Mouse (Mus musculus): ENCODE data around the gene Bcl11a.
"Not testable (repeated sequence)": the region's sequence is repeated elsewhere in the genome, so short reads cannot be mapped to it uniquely, and the experiment has no call there.

Gene Bcl11a

GRCm38 (mm10) chr11:24116582-24117318 lies 38.9 kb downstream of the Bcl11a start:
- in situ Hi-C loops (cut with MboI; ENCODE audit: low pct_unique_long_range_greater_than_20kb in 1 of 2, low sequenced_read_pairs in 2 of 2, unreplicated experiment in 1 of 2): no loop called here

GRCm38 (mm10) chr11:24121136-24121535 lies 43.3 kb downstream of the Bcl11a start:
- in situ Hi-C loops (cut with MboI; ENCODE audit: low pct_unique_long_range_greater_than_20kb in 1 of 2, low sequenced_read_pairs in 2 of 2, unreplicated experiment in 1 of 2): no loop called here

GRCm38 (mm10) chr11:24122899-24123298 lies 45.0 kb downstream of the Bcl11a start:
- in situ Hi-C loops (cut with MboI; ENCODE audit: low pct_unique_long_range_greater_than_20kb in 1 of 2, low sequenced_read_pairs in 2 of 2, unreplicated experiment in 1 of 2): no loop called here

- in situ Hi-C loops (cut with MboI; ENCODE audit: low pct_unique_long_range_greater_than_20kb in 1 of 2, low sequenced_read_pairs in 2 of 2, unreplicated experiment in 1 of 2): no loop called here
These were observed 46.1 kb downstream of the Bcl11a start for GRCm38 (mm10) chr11:24123991-24124390.

GRCm38 (mm10) chr11:24125098-24125497 lies 47.2 kb downstream of the Bcl11a start:
- in situ Hi-C loops (cut with MboI; ENCODE audit: low pct_unique_long_range_greater_than_20kb in 1 of 2, low sequenced_read_pairs in 2 of 2, unreplicated experiment in 1 of 2): no loop called here

GRCm38 (mm10) chr11:24128001-24128400 lies 50.1 kb downstream of the Bcl11a start:
- in situ Hi-C loops (cut with MboI; ENCODE audit: low pct_unique_long_range_greater_than_20kb in 1 of 2, low sequenced_read_pairs in 2 of 2, unreplicated experiment in 1 of 2): no loop called here

- in situ Hi-C loops (cut with MboI; ENCODE audit: low pct_unique_long_range_greater_than_20kb in 1 of 2, low sequenced_read_pairs in 2 of 2, unreplicated experiment in 1 of 2): not testable (repeated sequence)
These were observed 51.0 kb downstream of the Bcl11a start for GRCm38 (mm10) chr11:24128880-24129279.

- in situ Hi-C loops (cut with MboI; ENCODE audit: low pct_unique_long_range_greater_than_20kb in 1 of 2, low sequenced_read_pairs in 2 of 2, unreplicated experiment in 1 of 2): no loop called here
These were observed 51.7 kb downstream of the Bcl11a start for GRCm38 (mm10) chr11:24129358-24130185.

GRCm38 (mm10) chr11:24130186-24130760 lies 52.4 kb downstream of the Bcl11a start:
- in situ Hi-C loops (cut with MboI; ENCODE audit: low pct_unique_long_range_greater_than_20kb in 1 of 2, low sequenced_read_pairs in 2 of 2, unreplicated experiment in 1 of 2): no loop called here

GRCm38 (mm10) chr11:24131818-24132217 lies 54.0 kb downstream of the Bcl11a start:
- in situ Hi-C loops (cut with MboI; ENCODE audit: low pct_unique_long_range_greater_than_20kb in 1 of 2, low sequenced_read_pairs in 2 of 2, unreplicated experiment in 1 of 2): no loop called here

GRCm38 (mm10) chr11:24132358-24132757 lies 54.5 kb downstream of the Bcl11a start:
- in situ Hi-C loops (cut with MboI; ENCODE audit: low pct_unique_long_range_greater_than_20kb in 1 of 2, low sequenced_read_pairs in 2 of 2, unreplicated experiment in 1 of 2): no loop called here

- in situ Hi-C loops (cut with MboI; ENCODE audit: low pct_unique_long_range_greater_than_20kb in 1 of 2, low sequenced_read_pairs in 2 of 2, unreplicated experiment in 1 of 2): no loop called here
These were observed 55.0 kb downstream of the Bcl11a start for GRCm38 (mm10) chr11:24132853-24133252.

- in situ Hi-C loops (cut with MboI; ENCODE audit: low pct_unique_long_range_greater_than_20kb in 1 of 2, low sequenced_read_pairs in 2 of 2, unreplicated experiment in 1 of 2): no loop called here
These were observed 55.6 kb downstream of the Bcl11a start for GRCm38 (mm10) chr11:24133484-24133883.

GRCm38 (mm10) chr11:24133928-24134327 lies 56.1 kb downstream of the Bcl11a start:
- in situ Hi-C loops (cut with MboI; ENCODE audit: low pct_unique_long_range_greater_than_20kb in 1 of 2, low sequenced_read_pairs in 2 of 2, unreplicated experiment in 1 of 2): no loop called here

GRCm38 (mm10) chr11:24135244-24135643 lies 57.4 kb downstream of the Bcl11a start:
- in situ Hi-C loops (cut with MboI; ENCODE audit: low pct_unique_long_range_greater_than_20kb in 1 of 2, low sequenced_read_pairs in 2 of 2, unreplicated experiment in 1 of 2): no loop called here

- in situ Hi-C loops (cut with MboI; ENCODE audit: low pct_unique_long_range_greater_than_20kb in 1 of 2, low sequenced_read_pairs in 2 of 2, unreplicated experiment in 1 of 2): no loop called here
These were observed 58.4 kb downstream of the Bcl11a start for GRCm38 (mm10) chr11:24136084-24136785.

GRCm38 (mm10) chr11:24137891-24138290 lies 60.0 kb downstream of the Bcl11a start:
- in situ Hi-C loops (cut with MboI; ENCODE audit: low pct_unique_long_range_greater_than_20kb in 1 of 2, low sequenced_read_pairs in 2 of 2, unreplicated experiment in 1 of 2): no loop called here

GRCm38 (mm10) chr11:24138600-24139375 lies 60.9 kb downstream of the Bcl11a start:
- in situ Hi-C loops (cut with MboI; ENCODE audit: low pct_unique_long_range_greater_than_20kb in 1 of 2, low sequenced_read_pairs in 2 of 2, unreplicated experiment in 1 of 2): no loop called here

Measured in mouse embryonic stem cell (cell line).